Mouse (Mus musculus) lung, postnatal 36 days (tissue): ENCODE data around the gene Olfr937.

ENCODE experiments used
- DNase-seq: peaks from one replicate; pipeline ENCODE4 v3.0.0; 2022; ENCODE audit warnings: mixed read lengths

Gene Olfr937

DNA sequence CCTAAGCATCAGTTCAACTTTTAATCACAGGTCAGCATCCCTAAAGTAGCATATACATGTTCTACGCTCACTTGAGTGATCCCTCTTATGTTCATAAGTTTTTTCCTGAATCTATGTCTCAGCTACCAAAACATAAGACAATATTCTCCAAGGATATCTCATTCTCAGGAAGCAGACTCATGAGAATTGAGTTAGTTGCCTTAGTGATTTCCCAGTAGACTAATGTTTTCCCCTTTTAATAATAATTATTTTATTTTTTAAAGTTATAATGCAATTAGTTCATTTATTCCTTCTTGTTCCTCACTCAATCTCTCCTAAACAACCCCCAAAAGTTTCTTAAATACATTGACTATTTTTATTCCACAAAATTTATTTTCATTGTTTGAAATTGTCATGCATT lies at the start of gene Olfr937:
Gene Olfr937 (minus strand): TSS at position 101 of the 400 bp plus-strand sequence.
- no peak for DNase-seq

DNA sequence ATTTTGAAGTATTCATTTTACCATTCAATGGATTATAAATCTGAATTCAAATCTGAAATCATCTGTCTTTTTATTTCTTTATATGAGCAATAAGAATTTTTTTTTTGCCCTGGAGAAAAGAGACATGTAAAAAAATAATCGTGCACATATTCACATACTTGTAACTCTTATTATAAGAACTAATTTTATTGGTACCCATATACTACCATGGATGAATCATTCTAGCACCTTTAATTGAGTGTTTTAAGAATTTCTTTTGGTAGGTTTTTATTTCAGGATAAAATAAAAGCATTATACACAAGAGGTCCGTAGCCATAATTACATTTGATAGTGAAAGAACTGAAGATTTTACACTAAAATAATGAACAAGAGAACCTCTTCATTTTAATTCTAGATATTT lies 14.0 kb upstream of the Olfr937 start, which contains the start of gene Olfr938:
Gene Olfr938 (minus strand): TSS at position 101 of the 400 bp plus-strand sequence.
- DNase-seq = no peak

DNA sequence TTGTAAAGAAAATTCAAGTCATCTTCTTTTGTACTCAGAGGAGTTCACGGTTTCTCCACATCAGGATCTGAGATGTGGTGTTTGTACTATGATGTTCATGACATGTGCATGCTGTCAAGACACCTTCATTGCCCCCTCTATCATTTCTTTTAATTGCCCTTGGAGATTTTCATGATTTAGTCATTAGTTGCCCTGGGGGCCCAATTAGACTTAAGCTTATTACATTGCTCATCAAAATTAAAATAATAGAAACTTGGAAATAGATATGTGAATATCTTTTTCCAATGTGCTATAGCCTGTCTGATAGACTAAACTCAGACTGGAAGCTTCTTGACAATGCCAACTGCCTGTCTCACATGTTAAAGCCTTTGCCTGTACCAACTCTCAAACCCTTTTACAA lies 41.5 kb downstream of the Olfr937 start, which contains the start of gene Olfr146:
Gene Olfr146 (minus strand): TSS at position 101 of the 400 bp plus-strand sequence.
- DNase-seq = no peak
